Mouse (Mus musculus): ENCODE measurements around the gene Fgd5. TPM values are rescaled to one million over a fixed set of nuclear protein-coding genes. Genes with fewer than 3 reads are reported as not detected.
"Not testable (repeated sequence)": the region's sequence is repeated elsewhere in the genome, so short reads cannot be mapped to it uniquely, and the experiment has no call there.

Gene Fgd5
- polyA plus RNA-seq, 1 experiment from 2014 or later, result 16.9 TPM

DNA sequence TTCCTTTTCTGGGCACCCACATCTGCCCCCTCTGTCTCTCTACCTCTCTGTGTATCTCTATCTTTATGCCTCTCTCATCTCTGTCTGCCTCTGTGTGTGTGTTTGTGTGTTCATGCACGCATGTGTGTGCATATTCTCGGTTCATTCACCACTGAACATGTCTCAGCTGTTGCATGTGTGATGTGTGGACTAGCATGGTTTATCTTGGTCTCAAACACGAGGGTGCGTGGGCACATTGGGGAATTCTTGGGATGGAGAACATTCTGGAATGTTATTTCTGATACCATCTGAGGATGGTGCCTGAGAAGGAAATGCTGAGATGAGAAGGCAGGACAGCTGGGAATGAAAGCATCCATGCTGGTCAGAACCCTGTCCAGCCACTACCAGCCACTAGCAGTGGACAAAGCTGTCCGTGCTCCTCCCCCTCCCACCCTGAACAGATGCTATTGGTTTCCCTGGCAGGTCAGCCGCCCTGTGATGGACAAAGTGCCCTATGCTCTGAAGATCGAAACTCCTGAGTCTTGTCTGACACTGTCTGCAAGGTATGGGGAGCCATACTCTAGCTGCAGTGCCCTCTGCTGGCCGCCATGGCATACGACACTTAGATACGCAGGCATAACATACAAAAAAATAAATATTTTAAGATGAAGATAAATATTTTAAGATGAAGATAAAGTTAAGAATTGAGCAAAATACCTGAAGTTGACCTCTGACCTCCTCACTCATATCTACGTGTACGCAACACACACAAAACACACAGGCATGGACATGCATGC is 87.2 kb downstream of the Fgd5 start:
- peak; percentile 80 for TF ChIP-seq CTCF (IDR thresholded peaks at IDR 0.05; ENCODE audit: low read depth)
- Histone ChIP-seq H3K36me3 (ENCODE audit: insufficient read depth) (0 out of 2 replicates have a peak, but pooled peaks cover 3% of the 10 kb centered on the region), H3K9ac (no peak overlapping the region), H3K9me3 (ENCODE audit: low read depth, low read length) (no peaks in the 10 kb centered on the region), H3K4me2 (no peak overlapping the region), H3K27me3 (ENCODE audit: insufficient read depth, low read length) (no peaks in the 10 kb centered on the region), H3K4me3 (ENCODE audit: low read depth, low read length) (no peak overlapping the region), H3K27ac (ENCODE audit: low read depth) (no peak overlapping the region), H3K4me1 (ENCODE audit: insufficient read depth) (no peaks in the 10 kb centered on the region)
- ATAC-seq (ENCODE audit: insufficient read depth) (no peak), DNase-seq (peak; percentile 77)
- 45% methylated on average over 12 of the region's 12 CpGs for WGBS

DNA sequence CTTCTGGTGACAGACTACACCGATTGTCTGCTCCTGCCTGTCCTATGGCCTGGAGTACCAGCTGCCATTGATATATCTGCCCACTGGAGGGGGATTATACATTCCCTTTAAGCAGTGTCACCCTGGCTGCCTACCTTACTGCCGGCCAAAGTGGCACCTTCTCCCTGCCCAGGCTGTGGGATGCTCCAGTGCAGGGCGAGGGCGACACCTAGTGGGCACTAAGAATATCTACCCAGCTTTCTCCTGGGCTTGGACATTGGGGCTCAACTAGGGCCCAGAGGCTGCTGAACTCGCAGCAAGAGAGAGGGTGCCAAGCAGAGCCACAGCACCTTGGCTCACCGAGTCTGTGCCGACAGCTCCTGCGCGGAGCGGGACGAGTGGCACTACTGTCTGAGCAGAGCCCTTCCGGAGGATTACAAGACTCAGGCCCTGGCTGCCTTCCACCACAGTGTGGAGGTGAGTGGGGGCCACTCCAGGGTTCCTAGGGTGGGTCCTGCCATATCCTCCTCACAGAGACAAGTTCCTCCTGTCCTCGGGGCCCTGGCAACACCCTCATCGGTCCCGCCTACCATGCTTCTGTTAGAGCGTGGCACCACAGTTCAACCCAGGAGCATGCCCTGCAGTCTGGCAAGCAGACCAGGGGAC is 88.6 kb downstream of the Fgd5 start:
- Histone ChIP-seq H3K9ac (no peak overlapping the region), H3K4me1 (ENCODE audit: insufficient read depth) (no peaks in the 10 kb centered on the region), H3K36me3 (ENCODE audit: insufficient read depth) (0 out of 2 replicates have a peak, but pooled peaks cover 3% of the 10 kb centered on the region), H3K9me3 (ENCODE audit: low read depth, low read length) (no peaks in the 10 kb centered on the region), H3K27ac (ENCODE audit: low read depth) (no peak overlapping the region), H3K27me3 (ENCODE audit: insufficient read depth, low read length) (no peaks in the 10 kb centered on the region), H3K4me2 (no peak overlapping the region), H3K4me3 (ENCODE audit: low read depth, low read length) (no peak overlapping the region)
- ATAC-seq (ENCODE audit: insufficient read depth), result peak; percentile 79
- peak; percentile 88 for DNase-seq
- WGBS, result 31% methylated on average over 16 of the region's 16 CpGs
- TF ChIP-seq CTCF (IDR thresholded peaks at IDR 0.05; ENCODE audit: low read depth), result peak; percentile 99

DNA sequence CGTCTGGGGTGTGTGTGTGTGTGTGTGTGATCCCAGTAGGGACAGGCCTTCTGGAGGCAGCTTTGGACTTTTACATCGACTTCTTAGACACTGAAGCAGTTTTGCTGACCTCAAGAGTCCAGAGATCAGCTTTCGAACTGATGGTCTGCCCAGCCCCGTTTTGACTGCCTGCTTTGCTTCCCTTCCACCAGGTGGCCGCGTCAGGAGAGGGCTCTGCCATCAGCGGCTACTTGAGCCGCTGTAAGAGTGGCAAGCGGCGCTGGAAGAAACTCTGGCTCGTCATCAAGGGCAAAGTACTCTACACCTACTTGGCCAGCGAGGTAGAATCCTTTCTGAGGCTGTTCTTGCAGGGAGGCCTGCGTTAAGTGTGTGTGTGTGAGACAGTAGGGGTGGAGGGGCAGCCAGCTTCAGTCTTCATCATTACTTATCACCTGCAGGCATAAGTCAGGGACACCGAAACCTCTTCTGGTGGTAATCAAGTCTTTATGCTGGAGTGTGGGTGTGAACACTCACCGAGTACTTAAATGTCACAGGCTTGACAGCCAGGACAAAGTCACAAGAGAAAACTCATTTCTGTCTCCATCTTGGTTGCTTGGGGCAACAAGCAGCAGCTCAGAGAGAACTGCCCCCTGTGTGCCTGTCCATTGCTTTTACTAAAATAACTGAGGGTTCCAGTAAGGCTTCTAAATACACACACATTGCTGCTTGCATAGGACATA is 92.6 kb downstream of the Fgd5 start:
- Histone ChIP-seq H3K9me3 (ENCODE audit: low read depth, low read length) (no peaks in the 10 kb centered on the region), H3K9ac (no peak overlapping the region), H3K27ac (ENCODE audit: low read depth) (no peak overlapping the region), H3K4me3 (ENCODE audit: low read depth, low read length) (no peak overlapping the region), H3K4me1 (ENCODE audit: insufficient read depth) (no peaks in the 10 kb centered on the region), H3K4me2 (no peak overlapping the region), H3K36me3 (ENCODE audit: insufficient read depth) (0 out of 2 replicates have a peak, but pooled peaks cover 5% of the 10 kb centered on the region), H3K27me3 (ENCODE audit: insufficient read depth, low read length) (no peaks in the 10 kb centered on the region)
- WGBS, result 42% methylated on average over 15 of the region's 15 CpGs
- no peak for ATAC-seq (ENCODE audit: insufficient read depth)
- peak; percentile 45 for DNase-seq
- TF ChIP-seq CTCF (IDR thresholded peaks at IDR 0.05; ENCODE audit: low read depth), result peak; percentile 53

DNA sequence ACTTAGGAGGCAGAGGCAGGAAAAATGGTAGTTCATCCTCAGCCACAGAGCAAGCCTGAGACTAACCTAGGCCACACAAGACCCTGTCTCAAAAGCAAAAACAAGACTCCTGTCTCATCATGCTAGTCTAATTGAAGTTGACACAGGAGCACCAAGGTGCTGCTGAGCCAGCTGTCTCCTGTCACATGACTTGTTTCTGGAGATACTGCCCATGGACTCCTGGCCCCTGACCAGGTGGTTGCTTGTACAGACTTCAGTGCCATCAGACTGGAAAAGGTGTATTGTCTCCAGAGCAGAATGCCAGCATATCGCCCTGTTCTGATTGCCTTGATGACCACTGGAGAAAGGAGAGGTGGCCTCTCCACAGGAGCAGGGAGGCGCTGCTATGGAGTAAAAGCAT is 102.1 kb downstream of the Fgd5 start:
- ATAC-seq (ENCODE audit: insufficient read depth), result no peak
- Histone ChIP-seq H3K4me2 (no peak overlapping the region), H3K4me1 (ENCODE audit: insufficient read depth) (no peaks in the 10 kb centered on the region), H3K27ac (ENCODE audit: low read depth) (no peak overlapping the region), H3K27me3 (ENCODE audit: insufficient read depth, low read length) (no peaks in the 10 kb centered on the region), H3K9me3 (ENCODE audit: low read depth, low read length) (no peaks in the 10 kb centered on the region), H3K9ac (no peak overlapping the region), H3K4me3 (ENCODE audit: low read depth, low read length) (no peak overlapping the region), H3K36me3 (ENCODE audit: insufficient read depth) (no peaks in the 10 kb centered on the region)
- DNase-seq, result no peak
- no peak for TF ChIP-seq CTCF (IDR thresholded peaks at IDR 0.05; ENCODE audit: low read depth)
- 92% methylated on average over 2 of the region's 2 CpGs for WGBS

DNA sequence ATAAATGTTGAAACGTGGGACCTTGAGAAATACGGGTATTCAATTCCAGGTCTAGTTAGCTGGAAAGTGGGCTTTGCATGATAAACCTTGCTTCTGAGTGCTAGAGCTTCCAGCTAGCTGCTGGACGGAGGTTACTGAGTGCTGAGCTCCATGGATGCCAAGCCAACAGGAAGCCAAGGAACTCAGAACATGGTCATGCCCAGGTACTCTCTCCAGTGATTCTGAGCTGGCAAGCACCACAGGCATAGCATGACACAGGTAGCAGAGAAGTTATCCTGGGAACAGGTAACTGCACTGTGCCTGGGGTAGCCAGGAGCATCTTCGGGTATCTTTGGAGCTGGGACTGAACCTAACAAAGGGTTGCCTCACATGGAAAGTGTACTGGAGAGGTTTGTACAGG is 104.1 kb downstream of the Fgd5 start:
- no peaks in the 10 kb centered on the region for H3K36me3 ChIP-seq (ENCODE audit: insufficient read depth)
- WGBS, result 78% methylated on average over 4 of the region's 4 CpGs
- DNase-seq (no peak), ATAC-seq (ENCODE audit: insufficient read depth) (no peak)
- H3K9ac ChIP-seq, result no peak overlapping the region
- no peak overlapping the region for H3K4me3 ChIP-seq (ENCODE audit: low read depth, low read length)
- no peak overlapping the region for H3K27ac ChIP-seq (ENCODE audit: low read depth)
- no peak for TF ChIP-seq CTCF (IDR thresholded peaks at IDR 0.05; ENCODE audit: low read depth)
- no peak overlapping the region for H3K4me2 ChIP-seq
- H3K4me1 ChIP-seq (ENCODE audit: insufficient read depth), result no peaks in the 10 kb centered on the region
- no peaks in the 10 kb centered on the region for H3K27me3 ChIP-seq (ENCODE audit: insufficient read depth, low read length)
- no peaks in the 10 kb centered on the region for H3K9me3 ChIP-seq (ENCODE audit: low read depth, low read length)

DNA sequence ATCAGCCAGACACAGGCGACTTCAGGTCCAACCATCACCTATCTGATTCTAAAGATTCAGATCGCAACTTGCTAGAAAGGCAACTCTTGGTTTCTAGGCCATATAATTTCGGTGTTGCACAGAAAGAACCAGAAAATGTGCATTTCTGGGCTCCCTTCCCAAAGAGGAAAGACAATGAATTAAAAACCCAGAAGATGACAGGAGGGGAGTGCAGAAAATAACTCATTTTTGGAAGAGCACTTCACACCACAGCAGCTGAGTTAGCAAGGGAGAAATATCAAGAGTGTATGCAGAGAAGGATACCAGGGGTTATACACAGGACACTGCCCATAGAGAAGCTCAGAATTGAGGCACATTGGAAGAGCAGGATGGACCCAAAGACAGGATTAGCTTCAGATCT is 106.3 kb downstream of the Fgd5 start:
- TF ChIP-seq CTCF (IDR thresholded peaks at IDR 0.05; ENCODE audit: low read depth), result no peak
- Histone ChIP-seq H3K4me2 (no peak overlapping the region), H3K9me3 (ENCODE audit: low read depth, low read length) (no peaks in the 10 kb centered on the region), H3K9ac (no peak overlapping the region), H3K27me3 (ENCODE audit: insufficient read depth, low read length) (no peaks in the 10 kb centered on the region), H3K4me1 (ENCODE audit: insufficient read depth) (no peaks in the 10 kb centered on the region), H3K27ac (ENCODE audit: low read depth) (no peak overlapping the region), H3K36me3 (ENCODE audit: insufficient read depth) (no peaks in the 10 kb centered on the region), H3K4me3 (ENCODE audit: low read depth, low read length) (no peak overlapping the region)
- ATAC-seq (ENCODE audit: insufficient read depth) (no peak), DNase-seq (no peak)
- WGBS, result 80% methylated on average over 3 of the region's 3 CpGs

DNA sequence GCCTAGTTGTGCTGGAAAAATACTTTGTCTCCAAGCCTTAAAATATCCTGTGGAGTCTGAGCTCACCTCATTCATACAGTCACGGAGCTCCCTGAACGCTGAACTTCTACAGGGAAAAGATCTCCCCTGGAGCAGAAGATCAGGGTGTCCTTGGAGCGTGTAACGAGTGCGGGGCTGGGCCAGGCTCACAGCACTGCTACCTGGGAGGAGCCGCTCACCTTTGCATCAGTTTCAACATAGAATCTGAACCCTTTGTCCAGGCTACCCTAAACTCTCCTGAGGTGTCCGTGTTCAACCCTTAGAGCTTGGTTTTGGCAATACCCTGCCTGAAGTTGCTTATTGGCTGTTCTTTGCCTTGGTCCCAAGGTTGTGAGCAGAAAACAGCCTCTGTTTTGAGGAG is 110.5 kb downstream of the Fgd5 start:
- H3K36me3 ChIP-seq (ENCODE audit: insufficient read depth); H3K4me3 ChIP-seq (ENCODE audit: low read depth, low read length); H3K27ac ChIP-seq (ENCODE audit: low read depth); H3K27me3 ChIP-seq (ENCODE audit: insufficient read depth, low read length); DNase-seq; H3K9ac ChIP-seq; ATAC-seq (ENCODE audit: insufficient read depth); H3K9me3 ChIP-seq (ENCODE audit: low read depth, low read length); H3K4me2 ChIP-seq: not testable (repeated sequence)
- WGBS, result 84% methylated on average over 7 of the region's 7 CpGs
- H3K4me1 ChIP-seq (ENCODE audit: insufficient read depth), result peaks cover 11% of the 10 kb centered on the region; the same call in 1 of the 2 replicates

All from lung, embryonic 14.5 days (tissue).